Mouse (Mus musculus) kidney, adult 18-20 months (tissue): Measurements from ENCODE around the gene Hmgb3.

ENCODE experiments used
- DNase-seq: peaks from one replicate; pipeline ENCODE4 v3.0.0; 2021

Gene Hmgb3

DNA sequence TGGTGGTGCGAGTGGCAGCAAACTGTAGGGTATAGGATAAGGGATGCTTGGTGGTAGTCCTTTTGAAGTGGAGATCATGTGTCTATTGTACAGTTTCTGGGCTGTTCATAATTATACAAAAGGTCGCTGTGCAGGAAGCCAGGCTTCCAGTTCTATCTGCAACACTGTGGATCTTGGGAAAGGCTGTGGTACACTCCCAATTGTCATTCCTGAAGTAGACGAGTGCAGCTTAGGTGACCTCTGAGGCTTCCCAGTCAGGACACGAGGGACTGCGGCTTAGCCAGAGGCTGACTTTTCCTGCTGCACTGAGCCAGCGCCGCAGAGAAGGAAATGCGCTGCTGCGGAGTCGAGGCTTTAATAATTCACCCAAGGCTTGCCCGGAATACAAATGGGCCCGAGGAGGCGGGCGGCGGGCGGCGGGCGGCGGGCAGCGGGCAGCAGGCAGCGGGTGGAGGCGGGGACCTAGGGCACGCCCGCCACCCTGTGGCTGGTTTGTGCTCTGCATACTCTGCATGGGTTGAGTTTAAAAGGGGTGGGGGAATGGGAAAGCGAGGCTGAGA lies 45.4 kb downstream of the Hmgb3 start:
- peak; percentile 62 for DNase-seq
